Mouse (Mus musculus) embryonic fibroblast, embryonic 13.5 days (primary cell): ENCODE measurements around the gene Fat1.

Experiments used
- CTCF ChIP-seq: IDR thresholded peaks from 2 replicates; pipeline ENCODE4 v1.5.1; 2011; ENCODE audit warnings: mild to moderate bottlenecking, control low read depth, low read length, moderate library complexity, borderline replicate concordance; ENCODE audit not compliant: insufficient read depth
- POLR2A ChIP-seq: IDR thresholded peaks from 2 replicates; pipeline ENCODE4 v1.6.1; 2011; ENCODE audit warnings: low read depth, mild to moderate bottlenecking, control low read depth, low read length, moderate library complexity

DNA sequence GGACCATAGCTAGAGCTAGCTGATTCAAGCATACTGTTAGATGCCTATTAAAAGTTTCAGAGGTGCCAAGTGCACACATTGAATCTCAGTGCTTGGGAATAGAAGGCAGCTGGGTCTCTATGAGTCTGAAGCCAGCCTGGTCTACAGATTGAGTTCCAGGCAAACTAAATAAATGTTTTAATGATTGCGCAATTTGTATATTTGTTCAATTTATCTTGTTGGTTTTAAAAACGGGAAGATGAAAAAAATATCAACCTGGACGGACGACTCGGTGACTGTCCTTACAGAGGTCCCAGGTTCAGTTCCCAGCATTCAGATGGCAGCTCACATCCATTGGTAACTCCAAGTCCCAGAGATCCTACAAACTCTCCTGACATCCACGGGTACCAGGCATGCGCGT lies 135.7 kb downstream of the Fat1 start:
- TF ChIP-seq CTCF (no peak), POLR2A (no peak)
